Mouse (Mus musculus) forebrain, embryonic 13.5 days (tissue): Measurements from ENCODE around the gene Gm11444. TPM values are rescaled to one million over a fixed set of nuclear protein-coding genes. Genes with fewer than 3 reads are reported as not detected.

Source experiments
- ATAC-seq: fragments of 200-750 bp; cut with Nextera tagmentation; 2 replicates; pipeline ENCODE4 v1.8.0; 2017
- H3K27ac ChIP-seq: fragments of 300-500 bp; sonication (generic); 2 replicates; pipeline ENCODE4 v1.5.1; 2015; ENCODE audit warnings: inconsistent platforms, mild to moderate bottlenecking, moderate library complexity
- H3K27me3 ChIP-seq: fragments of 300-500 bp; sonication (generic); 2 replicates; pipeline ENCODE4 v1.6.1; 2015; ENCODE audit warnings: mild to moderate bottlenecking, inconsistent platforms
- H3K36me3 ChIP-seq: fragments of 300-500 bp; sonication (generic); 2 replicates; pipeline ENCODE4 v1.6.1; 2015; ENCODE audit warnings: mild to moderate bottlenecking, inconsistent platforms; ENCODE audit not compliant: poor library complexity, severe bottlenecking
- H3K4me1 ChIP-seq: fragments of 300-500 bp; sonication (generic); 2 replicates; pipeline ENCODE4 v1.6.1; 2015; ENCODE audit warnings: inconsistent platforms
- H3K4me2 ChIP-seq: fragments of 300-500 bp; sonication (generic); 2 replicates; pipeline ENCODE4 v1.6.1; 2015; ENCODE audit warnings: inconsistent platforms, mild to moderate bottlenecking, moderate library complexity
- H3K4me3 ChIP-seq: fragments of 300-500 bp; sonication (generic); 2 replicates; pipeline ENCODE4 v1.5.1; 2015; ENCODE audit warnings: mild to moderate bottlenecking, inconsistent platforms
- H3K9ac ChIP-seq: fragments of 300-500 bp; sonication (generic); 2 replicates; pipeline ENCODE4 v1.6.1; 2015; ENCODE audit warnings: mild to moderate bottlenecking, inconsistent platforms
- H3K9me3 ChIP-seq: fragments of 300-500 bp; sonication (generic); replicated peaks from 2 replicates; pipeline ENCODE4 v1.6.1; 2016; ENCODE audit warnings: inconsistent platforms
- WGBS: fragments of 180-500 bp; shearing (Covaris S2); methylation state at CpG from one replicate; pipeline ENCODE4 v1.1.7; 2015; 5-methylcytosine and 5-hydroxymethylcytosine counted together
- polyA plus RNA-seq: library from polyadenylated mRNA; unstranded; fragments of >200 nt; fragmentation: Nextera tagmentation; extraction: Ambion mirVana; gene quantifications from 2 replicates; pipeline ENCODE4 v1.2.1, GENCODE M21; 2015

Gm11444 gene
- polyA plus RNA-seq: not detected in 2 replicates

- Histone ChIP-seq H3K4me3 (no peak within 1 kb of the TSS), H3K4me2 (peak within 1 kb of the TSS; percentile 61), H3K27ac (no peak within 1 kb of the TSS), H3K9me3 (no peaks in the 10 kb centered on the region), H3K36me3 (no peaks in the 10 kb centered on the region), H3K9ac (no peak within 1 kb of the TSS), H3K4me1 (no peaks in the 10 kb centered on the region), H3K27me3 (peaks cover 42% of the 10 kb centered on the region)
- 78% methylated on average over 6 of the region's 6 CpGs for WGBS
- no peak for ATAC-seq
Measured at GRCm38 (mm10) chr11:85850233-85850632, at the start of gene Gm11444. TSS of gene Gm11444 (minus strand) at chr11:85850333.

GRCm38 (mm10) chr11:85896335-85896985 is 46.3 kb upstream of the Gm11444 start:
- peaks cover 9% of the 10 kb centered on the region for H3K4me1 ChIP-seq
- WGBS: 27% methylated on average over 9 of the region's 13 CpGs
- no peak for ATAC-seq
- no peaks in the 10 kb centered on the region for H3K9me3 ChIP-seq
- H3K27me3 ChIP-seq: peaks cover 95% of the 10 kb centered on the region
- H3K9ac ChIP-seq: no peak overlapping the region
- no peak overlapping the region for H3K4me3 ChIP-seq
- H3K4me2 ChIP-seq: no peak overlapping the region
- H3K27ac ChIP-seq: no peak overlapping the region
- no peaks in the 10 kb centered on the region for H3K36me3 ChIP-seq

GRCm38 (mm10) chr11:85894731-85895545 is 44.8 kb upstream of the Gm11444 start:
- Histone ChIP-seq H3K27ac (no peak overlapping the region), H3K27me3 (peaks cover 95% of the 10 kb centered on the region), H3K4me2 (peak overlapping the region; percentile 52), H3K4me3 (peak overlapping the region; percentile 21), H3K9ac (no peak overlapping the region), H3K9me3 (no peaks in the 10 kb centered on the region), H3K4me1 (peaks cover 12% of the 10 kb centered on the region), H3K36me3 (no peaks in the 10 kb centered on the region)
- WGBS: 1% methylated on average over 43 of the region's 43 CpGs
- ATAC-seq: 0 out of 2 replicates have a peak, but pooled peaks have one; percentile 13

- no peak for ATAC-seq
- Histone ChIP-seq H3K27me3 (peaks cover 99% of the 10 kb centered on the region), H3K4me3 (no peak overlapping the region), H3K9ac (no peak overlapping the region), H3K4me2 (no peak overlapping the region), H3K4me1 (peaks cover 12% of the 10 kb centered on the region), H3K9me3 (no peaks in the 10 kb centered on the region), H3K36me3 (no peaks in the 10 kb centered on the region), H3K27ac (no peak overlapping the region)
- WGBS: 1% methylated on average over 3 of the region's 3 CpGs
Measured at GRCm38 (mm10) chr11:85894136-85894530, 44.0 kb upstream of the Gm11444 start.

GRCm38 (mm10) chr11:85893400-85894135 is 43.4 kb upstream of the Gm11444 start:
- WGBS: 2% methylated on average over 13 of the region's 13 CpGs
- peaks cover 100% of the 10 kb centered on the region for H3K27me3 ChIP-seq
- H3K4me3 ChIP-seq: no peak overlapping the region
- H3K4me2 ChIP-seq: no peak overlapping the region
- no peaks in the 10 kb centered on the region for H3K36me3 ChIP-seq
- no peak overlapping the region for H3K27ac ChIP-seq
- H3K9ac ChIP-seq: no peak overlapping the region
- H3K9me3 ChIP-seq: no peaks in the 10 kb centered on the region
- ATAC-seq: no peak
- peaks cover 12% of the 10 kb centered on the region for H3K4me1 ChIP-seq

- Histone ChIP-seq H3K9me3 (no peaks in the 10 kb centered on the region), H3K9ac (no peak overlapping the region), H3K4me3 (no peak overlapping the region), H3K4me1 (peaks cover 12% of the 10 kb centered on the region), H3K27me3 (peaks cover 98% of the 10 kb centered on the region), H3K36me3 (no peaks in the 10 kb centered on the region), H3K27ac (no peak overlapping the region), H3K4me2 (no peak overlapping the region)
- under 1% methylated on average over 6 of the region's 6 CpGs for WGBS
- no peak for ATAC-seq
Measured at GRCm38 (mm10) chr11:85892771-85893170, 42.6 kb upstream of the Gm11444 start.

- no peak overlapping the region for H3K9ac ChIP-seq
- no peak for ATAC-seq
- H3K9me3 ChIP-seq: no peaks in the 10 kb centered on the region
- no peak overlapping the region for H3K27ac ChIP-seq
- no peak overlapping the region for H3K4me3 ChIP-seq
- no peak overlapping the region for H3K4me2 ChIP-seq
- H3K36me3 ChIP-seq: no peaks in the 10 kb centered on the region
- 0% methylated on average over 2 of the region's 2 CpGs for WGBS
- peaks cover 95% of the 10 kb centered on the region for H3K27me3 ChIP-seq
- peaks cover 12% of the 10 kb centered on the region for H3K4me1 ChIP-seq
Measured at GRCm38 (mm10) chr11:85891692-85892040, 41.5 kb upstream of the Gm11444 start.

GRCm38 (mm10) chr11:85891010-85891691 is 41.0 kb upstream of the Gm11444 start:
- H3K36me3 ChIP-seq: no peaks in the 10 kb centered on the region
- no peak overlapping the region for H3K27ac ChIP-seq
- ATAC-seq: no peak
- peaks cover 15% of the 10 kb centered on the region for H3K4me1 ChIP-seq
- no peaks in the 10 kb centered on the region for H3K9me3 ChIP-seq
- no peak overlapping the region for H3K4me2 ChIP-seq
- H3K27me3 ChIP-seq: peaks cover 95% of the 10 kb centered on the region
- 1% methylated on average over 13 of the region's 13 CpGs for WGBS
- H3K4me3 ChIP-seq: no peak overlapping the region
- H3K9ac ChIP-seq: no peak overlapping the region

- peaks cover 95% of the 10 kb centered on the region for H3K27me3 ChIP-seq
- H3K27ac ChIP-seq: no peak overlapping the region
- ATAC-seq: no peak
- H3K4me3 ChIP-seq: no peak overlapping the region
- no peaks in the 10 kb centered on the region for H3K9me3 ChIP-seq
- peaks cover 16% of the 10 kb centered on the region for H3K4me1 ChIP-seq
- H3K36me3 ChIP-seq: no peaks in the 10 kb centered on the region
- no peak overlapping the region for H3K4me2 ChIP-seq
- no peak overlapping the region for H3K9ac ChIP-seq
- 2% methylated on average over 13 of the region's 13 CpGs for WGBS
Measured at GRCm38 (mm10) chr11:85890563-85890845, 40.4 kb upstream of the Gm11444 start.

- Histone ChIP-seq H3K4me3 (no peak overlapping the region), H3K36me3 (no peaks in the 10 kb centered on the region), H3K9me3 (no peaks in the 10 kb centered on the region), H3K4me2 (no peak overlapping the region), H3K27me3 (peaks cover 95% of the 10 kb centered on the region), H3K27ac (no peak overlapping the region), H3K4me1 (peaks cover 11% of the 10 kb centered on the region), H3K9ac (no peak overlapping the region)
- ATAC-seq: no peak
- WGBS: 1% methylated on average over 47 of the region's 47 CpGs
Measured at GRCm38 (mm10) chr11:85889730-85890562, 39.8 kb upstream of the Gm11444 start.

- Histone ChIP-seq H3K9ac (no peak overlapping the region), H3K4me1 (peaks cover 7% of the 10 kb centered on the region; the same call in 1 of the 2 replicates), H3K27me3 (peaks cover 95% of the 10 kb centered on the region), H3K4me2 (no peak overlapping the region), H3K36me3 (no peaks in the 10 kb centered on the region), H3K4me3 (no peak overlapping the region), H3K9me3 (no peaks in the 10 kb centered on the region), H3K27ac (no peak overlapping the region)
- 11% methylated on average over 8 of the region's 8 CpGs for WGBS
- ATAC-seq: no peak
Measured at GRCm38 (mm10) chr11:85889056-85889729, 39.1 kb upstream of the Gm11444 start.
